Mouse (Mus musculus) forebrain, embryonic 14.5 days (tissue): Measurements from ENCODE around the gene Acsm1. TPM values are rescaled to one million over a fixed set of nuclear protein-coding genes. Genes with fewer than 3 reads are reported as not detected.
"Not testable (repeated sequence)": the region's sequence is repeated elsewhere in the genome, so short reads cannot be mapped to it uniquely, and the experiment has no call there.

Experiments used
- ATAC-seq: fragments of 200-750 bp; cut with Nextera tagmentation; 2 replicates; pipeline ENCODE4 v1.8.0; 2017; ENCODE audit warnings: mild to moderate bottlenecking, moderate library complexity
- DNase-seq: peaks from one replicate; pipeline ENCODE4 v3.0.0-alpha.2; 2015; ENCODE audit warnings: low spot score
- H3K27ac ChIP-seq: fragments of 300-500 bp; sonication (generic); 2 replicates; pipeline ENCODE4 v1.5.1; 2014; ENCODE audit warnings: low read depth, mild to moderate bottlenecking, control low read depth, low read length, moderate library complexity
- H3K27me3 ChIP-seq: fragments of 300-500 bp; sonication (generic); replicated peaks from 2 replicates; pipeline ENCODE4 v1.6.1; 2014; ENCODE audit warnings: low read length, control low read depth, mixed read lengths; ENCODE audit not compliant: control insufficient read depth, insufficient read depth
- H3K36me3 ChIP-seq: fragments of 300-500 bp; sonication (generic); 2 replicates; pipeline ENCODE4 v1.6.1; 2014; ENCODE audit warnings: low read length, control low read depth; ENCODE audit not compliant: control insufficient read depth, insufficient read depth
- H3K4me1 ChIP-seq: fragments of 300-500 bp; sonication (generic); 2 replicates; pipeline ENCODE4 v1.6.1; 2014; ENCODE audit warnings: antibody characterized with exemption, low read length, control low read depth; ENCODE audit not compliant: control insufficient read depth, insufficient read depth
- H3K4me2 ChIP-seq: fragments of 300-500 bp; sonication (generic); 2 replicates; pipeline ENCODE4 v1.6.1; 2014; ENCODE audit warnings: mild to moderate bottlenecking, control low read depth, low read length
- H3K4me3 ChIP-seq: fragments of 300-500 bp; sonication (generic); 2 replicates; pipeline ENCODE4 v1.5.1; 2014; ENCODE audit warnings: low read depth, low read length, control low read depth
- H3K9ac ChIP-seq: fragments of 300-500 bp; sonication (generic); 2 replicates; pipeline ENCODE4 v1.6.1; 2014; ENCODE audit warnings: mild to moderate bottlenecking, low read length, control low read depth, moderate library complexity
- H3K9me3 ChIP-seq: fragments of 300-500 bp; sonication (generic); replicated peaks from 2 replicates; pipeline ENCODE4 v1.6.1; 2016; ENCODE audit warnings: low read length, control low read depth, mixed read lengths; ENCODE audit not compliant: control insufficient read depth
- WGBS: fragments of 180-500 bp; shearing (Covaris S2); extraction: QIAGEN DNeasy Blood & Tissue Kit; methylation state at CpG from one replicate; pipeline ENCODE4 v1.1.7; 2014; 5-methylcytosine and 5-hydroxymethylcytosine counted together
- polyA plus RNA-seq: library from polyadenylated mRNA; unstranded; fragments of >200 nt; fragmentation: Nextera tagmentation; extraction: Ambion mirVana; gene quantifications from 2 replicates; pipeline ENCODE4 v1.2.1, GENCODE M21; 2014

Acsm1 gene
- not detected in 2 replicates for polyA plus RNA-seq

DNA sequence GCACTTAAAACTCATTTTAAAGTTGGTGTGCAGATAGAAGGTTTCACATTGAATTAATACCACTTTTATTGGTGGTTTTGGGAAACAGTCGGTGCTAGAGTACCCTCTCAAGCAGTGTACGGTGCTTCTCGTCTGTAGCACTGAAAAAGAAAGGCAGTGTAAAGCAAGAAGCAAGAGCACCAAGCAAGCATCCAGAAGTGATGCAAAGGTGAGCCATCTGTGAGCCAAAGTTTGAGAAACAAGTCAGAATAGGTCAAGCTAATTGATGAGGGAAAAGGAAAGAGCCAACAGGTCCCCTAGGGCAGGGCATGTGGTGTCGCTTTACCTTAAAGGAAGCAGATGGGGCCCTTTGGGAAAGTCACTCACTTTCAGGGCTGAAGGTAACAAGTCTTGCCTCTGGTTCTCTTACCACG is at the start of gene Acsm1:
Acsm1 (plus strand) TSS at position 363 of the 413 bp plus-strand sequence.
- Histone ChIP-seq H3K4me2 (no peak within 1 kb of the TSS), H3K4me1 (no peaks in the 10 kb centered on the region), H3K27ac (no peak within 1 kb of the TSS), H3K27me3 (no peaks in the 10 kb centered on the region), H3K9me3 (no peaks in the 10 kb centered on the region), H3K4me3 (no peak within 1 kb of the TSS), H3K9ac (no peak within 1 kb of the TSS), H3K36me3 (no peaks in the 10 kb centered on the region)
- no peak for ATAC-seq
- DNase-seq = no peak
- 91% methylated on average over 5 of the region's 5 CpGs for WGBS

DNA sequence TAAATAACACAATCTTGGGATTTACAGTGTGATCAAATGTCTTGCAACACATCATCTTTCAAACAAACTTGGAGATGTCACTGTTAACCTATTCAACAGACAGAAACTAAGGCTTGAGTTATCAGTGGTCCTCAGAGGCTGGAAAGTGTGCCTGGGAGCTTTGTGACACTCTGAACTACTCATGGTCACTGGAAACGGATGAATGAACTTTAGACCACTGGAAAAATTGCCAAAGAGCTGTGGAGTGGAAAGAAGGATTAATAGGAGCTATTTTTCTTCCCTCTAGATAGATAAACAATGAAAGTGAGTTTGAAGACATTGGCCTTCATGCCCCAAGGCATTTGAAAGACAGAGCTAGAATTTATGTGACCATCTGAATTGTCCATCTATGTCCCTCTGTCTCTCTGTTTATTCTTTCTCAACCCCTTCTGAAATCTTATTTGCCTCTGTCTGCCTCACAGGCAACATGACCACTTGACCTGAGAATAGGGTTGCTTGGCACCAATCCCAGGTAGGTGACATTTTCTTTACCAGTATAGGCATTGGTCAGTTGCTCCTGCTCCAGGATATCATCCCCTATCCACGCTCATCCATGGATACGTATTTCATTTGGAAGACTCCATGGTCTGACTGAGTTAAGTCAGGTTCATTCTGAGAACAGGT is 46.9 kb upstream of the Acsm1 start:
- WGBS = 89% methylated on average over 3 of the region's 3 CpGs
- H3K9ac ChIP-seq = no peak overlapping the region
- H3K27me3 ChIP-seq = no peaks in the 10 kb centered on the region
- H3K27ac ChIP-seq = no peak overlapping the region
- H3K4me2 ChIP-seq = no peak overlapping the region
- ATAC-seq = no peak
- H3K4me3 ChIP-seq = no peak overlapping the region
- no peaks in the 10 kb centered on the region for H3K4me1 ChIP-seq
- H3K9me3 ChIP-seq = no peaks in the 10 kb centered on the region
- H3K36me3 ChIP-seq = no peaks in the 10 kb centered on the region
- DNase-seq = no peak

DNA sequence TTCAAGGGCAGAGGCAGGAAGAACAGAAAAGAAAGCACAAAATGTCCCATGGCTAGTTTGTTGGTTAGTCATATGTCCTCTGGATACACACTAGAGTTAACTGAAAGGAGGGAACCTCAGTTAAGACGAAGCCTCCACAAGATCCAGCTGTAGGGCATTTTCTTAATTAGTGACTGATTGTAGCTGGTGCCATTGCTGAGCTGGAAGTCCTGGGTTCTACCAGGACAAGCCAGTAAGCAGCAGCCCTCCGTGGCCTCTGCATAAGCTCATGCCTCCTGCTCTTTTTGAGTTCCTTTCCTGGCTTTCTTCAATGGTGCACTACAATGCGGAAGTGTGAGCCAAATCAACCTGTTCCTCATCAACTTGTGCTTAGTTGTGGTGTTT is 46.4 kb upstream of the Acsm1 start:
- ATAC-seq (no peak), DNase-seq (no peak)
- H3K27me3 ChIP-seq = no peaks in the 10 kb centered on the region
- WGBS = 86% methylated on average over 3 of the region's 3 CpGs
- H3K27ac ChIP-seq = no peak overlapping the region
- H3K9ac ChIP-seq = no peak overlapping the region
- no peaks in the 10 kb centered on the region for H3K36me3 ChIP-seq
- H3K4me1 ChIP-seq = no peaks in the 10 kb centered on the region
- H3K4me3 ChIP-seq = no peak overlapping the region
- H3K9me3 ChIP-seq = no peaks in the 10 kb centered on the region
- H3K4me2 ChIP-seq = no peak overlapping the region

DNA sequence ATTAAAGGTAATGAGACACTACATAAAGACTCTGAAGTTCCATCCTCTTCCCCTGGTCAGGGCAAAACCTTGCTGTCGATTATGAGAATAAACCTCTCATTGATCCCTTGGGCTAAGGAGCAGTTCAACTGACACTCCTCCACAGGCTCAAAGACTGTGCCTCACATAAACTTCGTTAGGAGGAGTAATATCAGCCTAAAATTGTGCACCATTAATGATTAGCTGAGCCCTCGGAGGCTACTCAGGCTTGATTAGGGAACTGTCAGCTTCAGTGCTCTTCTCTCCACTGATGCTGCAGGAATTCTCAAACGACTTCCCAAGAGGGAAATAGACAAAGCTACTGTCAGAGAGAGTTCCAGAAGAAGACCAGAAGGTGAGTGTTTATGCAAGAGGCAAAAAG is 45.4 kb upstream of the Acsm1 start:
- DNase-seq (no peak), ATAC-seq (no peak)
- 39% methylated on average over 4 of the region's 4 CpGs for WGBS
- no peak overlapping the region for H3K4me2 ChIP-seq
- no peaks in the 10 kb centered on the region for H3K4me1 ChIP-seq
- H3K9me3 ChIP-seq = no peaks in the 10 kb centered on the region
- no peaks in the 10 kb centered on the region for H3K36me3 ChIP-seq
- no peak overlapping the region for H3K27ac ChIP-seq
- no peak overlapping the region for H3K9ac ChIP-seq
- H3K4me3 ChIP-seq = no peak overlapping the region
- no peaks in the 10 kb centered on the region for H3K27me3 ChIP-seq

DNA sequence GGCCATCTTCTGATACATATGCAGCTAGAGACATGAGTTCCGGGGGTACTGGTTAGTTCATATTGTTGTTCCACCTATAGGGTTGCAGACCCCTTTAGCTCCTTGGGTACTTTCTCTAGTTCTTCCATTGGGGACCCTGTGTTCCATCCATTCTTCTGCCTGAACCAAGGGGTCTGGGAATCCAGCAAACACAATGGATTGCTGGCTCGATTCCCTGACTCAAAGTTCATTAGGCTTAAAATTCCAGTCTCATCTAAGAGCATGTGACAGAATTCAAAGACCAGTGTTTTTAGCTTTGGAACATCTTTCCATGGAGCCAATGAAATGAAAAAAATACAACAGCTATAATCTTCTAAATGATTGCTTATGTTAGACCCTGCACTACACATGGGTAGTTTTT is 44.4 kb upstream of the Acsm1 start:
- H3K9me3 ChIP-seq, DNase-seq, H3K4me1 ChIP-seq, H3K4me3 ChIP-seq, H3K36me3 ChIP-seq, H3K9ac ChIP-seq, ATAC-seq, H3K27ac ChIP-seq, H3K4me2 ChIP-seq, H3K27me3 ChIP-seq: not testable (repeated sequence)
- 83% methylated on average over 2 of the region's 2 CpGs for WGBS

DNA sequence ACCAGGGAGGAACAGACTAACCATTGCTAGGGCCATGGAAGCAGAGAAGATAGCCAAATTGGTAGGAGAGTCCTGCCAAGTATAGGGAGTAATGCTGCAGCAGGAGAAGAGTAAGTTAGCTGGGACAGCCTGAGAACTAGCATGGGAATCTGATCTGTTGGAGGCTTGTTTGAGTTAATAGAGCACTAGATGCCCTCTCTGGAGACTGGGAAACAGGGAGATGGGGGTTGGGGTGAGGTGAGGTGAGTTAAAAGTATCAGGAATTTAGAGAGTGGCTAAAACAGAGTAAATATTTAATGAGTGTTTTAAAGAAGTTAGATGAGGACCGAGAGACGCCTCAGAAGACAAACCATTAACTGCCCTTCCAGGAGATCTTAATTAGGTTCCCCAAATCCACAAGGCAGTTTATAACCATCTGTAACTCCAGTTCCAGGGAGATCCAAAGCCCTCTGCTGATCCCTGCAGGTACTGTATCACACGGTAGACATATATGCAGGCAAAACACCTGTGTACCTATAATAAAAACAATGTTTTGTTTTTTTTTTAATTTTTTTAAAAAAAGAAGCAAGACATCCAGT is 12.2 kb upstream of the Acsm1 start:
- DNase-seq = no peak
- Histone ChIP-seq H3K27me3 (no peaks in the 10 kb centered on the region), H3K9me3 (no peaks in the 10 kb centered on the region), H3K4me3 (no peak overlapping the region), H3K36me3 (no peaks in the 10 kb centered on the region), H3K9ac (no peak overlapping the region), H3K27ac (no peak overlapping the region), H3K4me2 (no peak overlapping the region), H3K4me1 (no peaks in the 10 kb centered on the region)
- 74% methylated on average over 3 of the region's 3 CpGs for WGBS
- no peak for ATAC-seq

DNA sequence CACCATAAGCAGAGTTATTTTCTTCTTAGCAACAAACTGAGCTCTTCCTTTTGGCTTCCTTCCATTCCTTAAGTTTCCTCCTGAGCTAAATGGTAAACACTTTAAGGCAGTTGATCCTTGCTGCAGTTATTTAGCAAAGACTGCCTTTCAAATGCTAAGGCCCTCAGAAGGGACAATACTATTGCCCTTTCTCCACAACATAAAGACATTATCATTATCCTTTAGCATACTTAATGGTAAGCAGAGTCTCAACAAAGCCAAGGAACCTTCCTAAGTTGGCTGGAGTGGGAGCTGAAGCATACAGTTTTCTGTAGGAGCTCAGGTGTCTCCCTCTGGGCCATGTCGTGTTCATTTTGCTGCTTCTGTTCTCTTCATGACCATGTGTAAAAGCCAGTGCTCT is 11.5 kb upstream of the Acsm1 start:
- Histone ChIP-seq H3K4me1 (no peaks in the 10 kb centered on the region), H3K4me2 (no peak overlapping the region), H3K27me3 (no peaks in the 10 kb centered on the region), H3K9ac (no peak overlapping the region), H3K4me3 (no peak overlapping the region), H3K9me3 (no peaks in the 10 kb centered on the region), H3K36me3 (no peaks in the 10 kb centered on the region), H3K27ac (no peak overlapping the region)
- ATAC-seq = no peak
- WGBS = 40% methylated on average over 1 of the region's 1 CpGs
- DNase-seq = no peak

DNA sequence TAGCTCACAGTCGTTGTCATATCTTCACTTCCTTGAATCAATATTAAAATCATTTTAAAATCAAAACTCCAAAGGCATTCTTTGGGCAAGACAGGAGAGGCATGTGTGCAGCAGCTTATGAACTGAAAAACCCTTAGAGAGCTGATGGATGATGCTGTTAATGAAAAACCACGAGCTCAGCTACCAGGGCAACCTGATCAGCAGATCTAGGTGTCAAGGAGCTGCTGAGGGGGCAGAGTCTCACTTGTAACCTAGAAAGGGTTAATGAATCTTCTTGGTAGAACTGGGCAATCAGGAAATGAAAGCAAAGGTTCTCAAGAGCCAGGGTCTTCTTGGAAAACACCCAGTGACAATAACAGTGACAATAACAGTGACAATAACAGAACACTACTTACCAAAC is 10.3 kb upstream of the Acsm1 start:
- Histone ChIP-seq H3K36me3 (no peaks in the 10 kb centered on the region), H3K27ac (no peak overlapping the region), H3K4me2 (no peak overlapping the region), H3K9ac (no peak overlapping the region), H3K4me1 (no peaks in the 10 kb centered on the region), H3K27me3 (no peaks in the 10 kb centered on the region), H3K4me3 (no peak overlapping the region), H3K9me3 (no peaks in the 10 kb centered on the region)
- DNase-seq = no peak
- ATAC-seq = no peak
- 83% methylated on average over 2 of the region's 2 CpGs for WGBS

DNA sequence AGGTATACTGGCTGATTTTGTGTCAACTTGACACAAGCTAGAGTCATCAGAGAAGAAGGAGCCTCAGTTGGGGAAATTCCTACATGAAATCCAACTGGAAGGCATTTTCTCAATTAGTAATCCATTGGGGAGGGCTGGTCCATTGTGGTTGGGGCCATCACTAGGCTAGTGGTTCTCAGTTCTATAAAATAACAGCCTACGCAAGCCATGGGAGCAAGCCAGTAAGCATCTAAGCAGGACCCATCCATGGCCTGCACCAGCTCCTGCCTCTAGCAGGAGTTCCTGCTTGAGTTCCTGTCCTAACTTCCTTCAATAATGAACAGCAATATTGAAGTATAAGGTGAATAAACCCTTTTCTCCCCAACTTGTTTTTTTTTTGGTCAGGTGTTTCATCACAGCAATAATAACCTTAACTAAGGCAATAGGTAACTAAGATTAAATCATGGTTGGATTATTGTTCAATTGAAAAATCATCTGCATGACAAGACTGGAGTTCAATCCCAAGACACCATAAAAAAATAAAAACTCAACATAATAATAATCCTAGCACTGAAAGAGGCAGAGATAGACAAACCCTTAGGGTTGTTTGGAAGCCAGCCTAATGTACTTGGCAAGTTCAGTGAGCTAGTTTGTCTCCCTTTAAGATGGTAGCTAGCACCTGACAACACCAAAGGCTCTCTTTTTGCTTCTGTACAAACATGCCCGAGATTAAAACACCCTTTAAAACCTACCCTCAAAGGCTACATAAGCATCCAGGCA is 5.5 kb upstream of the Acsm1 start:
- ATAC-seq (no peak), DNase-seq (no peak)
- Histone ChIP-seq H3K4me3 (no peak overlapping the region), H3K9me3 (no peaks in the 10 kb centered on the region), H3K9ac (no peak overlapping the region), H3K36me3 (no peaks in the 10 kb centered on the region), H3K27me3 (no peaks in the 10 kb centered on the region), H3K4me2 (no peak overlapping the region), H3K27ac (no peak overlapping the region), H3K4me1 (no peaks in the 10 kb centered on the region)
- 80% methylated on average over 2 of the region's 2 CpGs for WGBS
